In genomic region chr13:25893150-25893549, GRCm38 (mm10) we compare ENCODE assay signal across 24 mouse cellular contexts.
"Had no signal": no experiment of that assay in that cellular context is flagged by ENCODE, and none has a peak within 500 bp of the region (broad histone marks: within the 10 kb centered on the region; RNA-seq: fewer than 3 reads in every experiment).

No protein-coding gene starts in this region.

- H3K4me1 ChIP-seq: heart, embryonic 10.5 days; heart, embryonic 12.5 days; hindbrain, embryonic 10.5 days; hindbrain, embryonic 12.5 days; intestine, embryonic 15.5 days; limb, embryonic 10.5 days; limb, embryonic 12.5 days; liver, embryonic 13.5 days; liver, embryonic 15.5 days had no signal

- H3K36me3 ChIP-seq: heart, embryonic 10.5 days; heart, embryonic 12.5 days; hindbrain, embryonic 10.5 days; hindbrain, embryonic 12.5 days; intestine, embryonic 15.5 days; limb, embryonic 10.5 days; limb, embryonic 12.5 days; liver, embryonic 13.5 days; liver, embryonic 15.5 days had no signal

- H3K9me3 ChIP-seq: heart, embryonic 10.5 days; heart, embryonic 12.5 days; hindbrain, embryonic 10.5 days; hindbrain, embryonic 12.5 days; intestine, embryonic 15.5 days; limb, embryonic 10.5 days; limb, embryonic 12.5 days; liver, embryonic 13.5 days; liver, embryonic 15.5 days had no signal

- H3K27ac ChIP-seq: heart, embryonic 10.5 days; hindbrain, embryonic 10.5 days; hindbrain, embryonic 12.5 days; hindbrain, embryonic 14.5 days; intestine, embryonic 15.5 days; layer of hippocampus, adult 2 months; left cerebral cortex, adult 2 months; limb, embryonic 10.5 days; limb, embryonic 12.5 days; liver, embryonic 13.5 days; liver, embryonic 15.5 days had no signal

- H3K4me2 ChIP-seq: heart, embryonic 12.5 days; hindbrain, embryonic 12.5 days; hindbrain, embryonic 14.5 days; intestine, embryonic 15.5 days; limb, embryonic 12.5 days; liver, embryonic 11.5 days; liver, embryonic 13.5 days; liver, embryonic 15.5 days had no signal

- H3K4me3 ChIP-seq: heart, embryonic 10.5 days; heart, embryonic 12.5 days; hindbrain, embryonic 10.5 days; hindbrain, embryonic 12.5 days; intestine, embryonic 15.5 days; layer of hippocampus, adult 2 months; left cerebral cortex, adult 2 months; limb, embryonic 10.5 days; limb, embryonic 12.5 days; liver, embryonic 13.5 days; liver, embryonic 15.5 days had no signal

- ATAC-seq: hindbrain, embryonic 16.5 days; inflammation-experienced regulatory T-cells, adult 6 months; intestine, embryonic 15.5 days; intestine, postnatal 0 days; liver, postnatal 0 days had no signal

- DNase-seq: gastrocnemius, postnatal 14 days; gastrocnemius, postnatal 36 days; heart, adult 18-20 months; heart, postnatal 10 days; heart, postnatal 4 days; kidney, postnatal 36 days; liver; liver, embryonic 13.5 days; liver, postnatal 0 days had no signal

- H3K27me3 ChIP-seq: heart, embryonic 12.5 days; hindbrain, embryonic 12.5 days; intestine, embryonic 15.5 days; limb, embryonic 12.5 days; liver, embryonic 13.5 days; liver, embryonic 15.5 days had no signal

- H3K9ac ChIP-seq: heart, embryonic 12.5 days; hindbrain, embryonic 12.5 days; hindbrain, embryonic 14.5 days; intestine, embryonic 15.5 days; limb, embryonic 12.5 days; liver, embryonic 13.5 days; liver, embryonic 15.5 days; liver, postnatal 0 days had no signal
